Mouse (Mus musculus) liver, adult (tissue): Measurements from ENCODE around the gene Supt16.

ENCODE experiments used
- GATA4 ChIP-seq: IDR thresholded peaks from 2 replicates; pipeline ENCODE4 v1.6.1; 2014; ENCODE audit warnings: mild to moderate bottlenecking, low read length; ENCODE audit not compliant: insufficient replicate concordance

Supt16 gene

DNA sequence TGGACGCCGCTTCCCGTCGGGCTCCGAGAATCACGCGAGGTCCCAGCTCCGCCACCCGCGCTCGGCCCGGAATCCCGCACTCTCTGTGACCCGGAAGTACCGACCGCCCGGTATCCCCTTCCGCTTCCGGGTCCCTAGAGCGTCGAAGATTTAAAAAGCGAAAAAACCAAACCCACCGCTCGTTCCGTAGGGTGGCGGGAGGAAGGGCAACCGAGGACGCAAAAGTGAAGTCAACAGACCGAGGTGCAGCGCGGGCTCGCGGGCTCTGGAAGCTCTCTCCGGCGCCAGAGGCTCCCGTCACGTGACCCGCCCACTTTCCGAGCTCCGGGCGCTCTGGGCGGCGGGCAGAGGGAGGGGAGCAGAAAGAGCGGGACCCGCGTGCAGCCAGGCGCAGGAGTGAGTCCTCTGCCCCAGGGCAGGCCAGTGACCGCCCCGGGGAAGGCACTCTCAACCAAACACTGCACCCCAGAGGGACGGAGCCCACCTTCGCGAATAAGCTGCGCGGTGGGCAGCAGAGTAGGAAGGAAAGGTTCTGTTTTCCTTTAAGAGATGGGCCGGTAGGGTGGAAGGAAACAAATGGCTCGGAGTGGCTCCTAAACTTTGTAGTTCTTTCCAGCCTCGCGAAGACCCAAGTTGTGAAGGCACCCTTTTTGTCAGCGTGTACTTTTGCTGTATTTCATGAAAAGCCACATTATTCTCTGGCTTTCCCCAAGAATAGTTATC is at the start of gene Supt16:
TSS of gene Supt16 (minus strand) at position 261 of the 723 bp plus-strand sequence.
- TF ChIP-seq GATA4, result no peak

DNA sequence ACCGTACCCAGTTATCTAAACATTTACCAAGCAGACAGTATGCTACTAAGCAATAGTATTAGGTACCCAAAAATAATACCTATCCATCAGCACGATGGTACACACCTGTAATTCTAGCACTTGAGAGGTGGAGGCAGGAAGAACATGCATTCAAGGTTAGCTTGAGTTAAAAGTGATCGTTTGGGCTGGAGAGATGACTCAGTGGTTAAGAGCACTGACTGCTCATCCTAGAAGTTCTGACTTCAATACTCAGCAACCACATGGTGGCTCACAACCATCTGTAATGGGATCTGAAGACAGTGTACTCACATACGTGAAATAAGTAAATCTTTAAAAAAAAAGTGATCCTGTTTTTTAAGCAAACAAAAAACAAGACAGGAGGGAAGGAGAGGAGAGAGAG is 48.9 kb upstream of the Supt16 start:
- no peak for TF ChIP-seq GATA4

DNA sequence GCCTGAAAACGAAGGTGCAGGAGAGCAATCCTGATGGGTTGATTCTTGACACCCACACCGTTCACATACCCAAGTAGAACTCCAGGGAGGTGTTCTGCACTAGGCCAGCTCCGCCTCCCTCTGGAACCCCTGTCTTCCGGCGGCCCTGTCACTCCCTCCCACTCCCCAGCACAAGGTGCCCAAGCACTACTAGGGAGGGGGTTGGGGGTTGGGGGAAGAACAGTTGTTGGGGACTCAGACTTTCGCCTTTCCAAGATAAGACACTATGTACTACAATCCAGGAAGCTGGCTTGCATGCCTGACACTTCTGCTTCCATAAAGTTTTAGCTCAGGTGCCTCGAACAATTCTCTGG is 47.5 kb upstream of the Supt16 start:
- no peak for TF ChIP-seq GATA4

DNA sequence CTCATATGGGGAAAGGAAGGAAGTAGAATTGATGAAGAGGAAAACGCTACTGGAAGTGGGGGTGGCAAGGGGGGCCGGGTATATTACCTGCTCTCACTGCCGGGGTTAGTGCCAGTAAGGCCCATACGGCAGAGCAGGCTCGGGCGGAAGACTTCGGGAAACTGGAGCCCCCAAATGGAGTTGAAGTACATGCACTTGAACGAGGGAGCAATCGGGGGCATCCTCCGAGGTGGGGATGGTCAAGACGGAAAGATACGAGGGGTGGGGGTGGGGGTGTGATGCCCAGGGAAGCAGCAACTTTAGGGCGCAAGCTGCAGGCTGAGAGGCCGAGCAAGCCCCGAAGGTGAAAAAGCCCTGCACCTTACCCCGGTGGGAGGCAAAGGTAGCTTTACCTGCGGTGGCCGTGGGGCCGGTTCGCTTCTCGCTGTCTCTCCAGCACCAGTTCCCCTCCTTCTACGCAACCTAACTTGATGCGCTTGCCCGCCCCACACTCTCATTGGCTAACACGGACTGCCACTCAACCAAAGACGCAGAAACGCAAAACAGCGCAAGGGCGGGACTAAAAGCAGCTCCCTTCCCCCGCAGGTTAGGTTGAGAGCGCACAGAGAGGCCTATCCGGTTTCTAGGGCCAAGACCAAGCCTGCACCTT is 46.9 kb upstream of the Supt16 start:
- no peak for TF ChIP-seq GATA4

DNA sequence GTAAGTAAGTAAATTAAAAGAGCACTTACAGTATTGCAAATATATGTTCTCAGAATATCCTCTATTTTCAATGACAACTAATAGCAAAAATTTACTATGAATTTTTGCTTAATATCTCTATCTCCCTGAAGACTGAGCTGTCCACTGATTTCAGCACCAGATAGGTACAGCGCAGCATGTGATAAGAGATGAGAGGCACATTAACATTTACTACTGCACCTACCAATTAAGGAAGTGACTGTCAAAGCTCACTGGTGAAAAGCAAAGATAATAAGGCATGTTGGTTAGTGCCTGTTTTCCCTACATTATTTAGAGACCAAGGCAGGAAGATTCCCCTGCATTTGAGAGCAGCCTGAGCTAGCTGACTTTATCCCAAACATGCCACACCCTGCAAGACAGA is 39.0 kb upstream of the Supt16 start:
- TF ChIP-seq GATA4, result no peak

DNA sequence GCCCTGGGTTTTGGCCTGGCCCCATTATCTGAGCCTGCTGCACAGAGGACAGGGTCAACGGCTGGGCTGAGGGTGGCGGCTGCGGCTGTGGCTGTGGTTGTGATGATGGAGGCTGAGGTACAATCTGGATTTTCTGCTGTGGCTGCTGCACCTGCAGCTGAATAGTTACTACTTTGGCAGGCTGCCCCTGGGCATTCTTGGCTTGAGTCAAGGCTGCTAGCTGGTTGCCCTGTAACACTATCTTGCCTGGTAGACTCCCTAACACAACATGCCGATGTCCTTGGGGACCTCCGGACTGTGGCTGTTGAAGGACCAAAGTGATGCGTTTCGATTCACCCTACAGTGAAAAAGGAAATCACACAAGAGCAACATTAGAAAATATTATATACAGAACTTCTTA is 37.9 kb upstream of the Supt16 start:
- no peak for TF ChIP-seq GATA4

DNA sequence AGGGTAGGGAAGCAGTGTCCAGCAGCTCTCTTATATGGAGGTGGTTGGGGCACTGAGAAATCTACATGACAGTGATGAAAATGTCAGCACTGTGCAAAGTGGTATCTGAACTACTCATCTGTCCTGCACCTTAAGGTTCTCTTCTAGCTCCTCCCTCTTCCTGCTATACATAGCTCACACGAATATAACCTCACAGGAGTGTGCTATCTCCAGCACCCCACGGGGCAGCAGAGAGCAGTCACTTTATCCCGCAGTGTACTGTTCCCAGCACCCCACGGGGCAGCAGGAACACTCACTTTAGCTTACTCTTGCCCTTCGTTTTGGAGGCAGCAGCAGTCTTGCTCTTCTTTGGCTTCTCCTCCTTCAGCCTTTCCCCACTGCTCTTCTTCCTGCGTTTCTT is 35.0 kb upstream of the Supt16 start:
- TF ChIP-seq GATA4, result no peak

DNA sequence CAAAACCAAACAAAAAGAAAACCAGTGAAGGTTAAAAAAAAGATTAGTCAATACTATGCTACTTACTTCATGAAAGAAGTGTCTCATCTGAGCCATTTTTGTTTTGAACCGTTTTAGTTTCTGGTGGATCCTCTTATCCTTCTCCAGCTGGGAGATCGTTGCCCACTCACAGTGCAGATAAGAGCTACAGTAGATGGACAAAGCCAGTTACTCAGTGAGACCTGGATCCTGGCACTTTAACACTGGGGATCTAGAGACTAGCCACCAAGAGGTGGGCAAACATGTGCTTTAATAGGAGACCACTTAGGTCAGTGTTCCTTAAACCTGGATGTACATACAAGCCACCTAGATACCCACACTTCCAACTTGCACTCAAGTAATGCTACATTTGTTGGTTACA is 28.8 kb upstream of the Supt16 start:
- TF ChIP-seq GATA4, result no peak

DNA sequence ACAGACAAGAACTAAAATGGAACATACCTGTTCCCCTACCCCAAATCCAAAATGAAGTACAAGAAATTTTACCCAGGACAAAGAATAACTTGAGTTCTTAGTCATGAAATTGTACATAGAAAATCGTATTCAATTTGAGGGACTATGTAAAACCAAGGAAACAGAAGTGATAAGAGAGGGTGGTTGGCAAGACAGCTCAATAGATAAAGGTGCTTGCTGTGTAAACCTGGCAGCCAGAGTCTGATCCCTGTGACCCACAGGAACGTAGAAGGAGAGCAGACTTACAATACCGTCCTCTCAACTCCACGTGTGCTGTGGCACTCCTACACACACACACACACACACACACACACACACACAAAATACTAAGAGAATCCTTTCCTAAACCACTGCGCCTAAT is 20.0 kb upstream of the Supt16 start:
- no peak for TF ChIP-seq GATA4

DNA sequence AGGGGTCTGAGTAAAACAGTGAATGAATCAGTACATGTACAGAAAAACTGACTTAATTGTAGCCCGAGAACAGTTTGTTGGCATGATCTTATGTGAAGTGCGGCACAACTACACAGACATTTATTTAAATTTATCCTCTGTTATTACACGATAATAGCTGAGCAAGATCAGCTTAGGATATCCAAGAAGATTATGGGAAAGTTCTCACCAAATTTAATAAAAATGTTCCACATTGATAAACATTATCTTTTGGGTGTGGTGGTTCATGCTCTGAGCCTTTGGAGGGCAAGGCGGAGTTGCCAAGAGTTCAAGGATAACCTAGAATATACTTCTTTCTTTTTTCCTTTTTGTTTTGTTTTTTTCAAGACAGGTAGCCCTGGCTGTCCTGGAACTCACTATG is 2.2 kb upstream of the Supt16 start:
- TF ChIP-seq GATA4, result no peak

DNA sequence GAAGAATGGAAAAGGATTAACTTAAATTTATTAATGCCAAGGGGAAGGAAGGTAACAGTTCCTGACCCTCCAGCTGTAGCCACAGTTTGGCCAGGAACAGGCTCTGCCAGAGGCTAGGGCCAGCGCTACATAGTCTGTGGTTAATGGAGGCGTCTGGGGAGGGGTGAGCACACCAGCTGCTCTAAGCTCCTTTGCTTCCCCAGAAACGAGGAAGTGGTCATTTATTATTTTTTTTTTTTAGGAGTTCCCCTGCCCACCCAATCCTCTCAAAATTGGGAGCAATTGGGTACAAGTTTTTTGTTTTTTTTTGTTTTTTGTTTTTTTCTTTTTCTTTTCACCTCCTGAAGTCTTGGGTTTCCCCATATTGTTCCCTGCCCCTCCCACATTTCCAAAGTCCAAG is 925 bp upstream of the Supt16 start:
- TF ChIP-seq GATA4, result no peak

DNA sequence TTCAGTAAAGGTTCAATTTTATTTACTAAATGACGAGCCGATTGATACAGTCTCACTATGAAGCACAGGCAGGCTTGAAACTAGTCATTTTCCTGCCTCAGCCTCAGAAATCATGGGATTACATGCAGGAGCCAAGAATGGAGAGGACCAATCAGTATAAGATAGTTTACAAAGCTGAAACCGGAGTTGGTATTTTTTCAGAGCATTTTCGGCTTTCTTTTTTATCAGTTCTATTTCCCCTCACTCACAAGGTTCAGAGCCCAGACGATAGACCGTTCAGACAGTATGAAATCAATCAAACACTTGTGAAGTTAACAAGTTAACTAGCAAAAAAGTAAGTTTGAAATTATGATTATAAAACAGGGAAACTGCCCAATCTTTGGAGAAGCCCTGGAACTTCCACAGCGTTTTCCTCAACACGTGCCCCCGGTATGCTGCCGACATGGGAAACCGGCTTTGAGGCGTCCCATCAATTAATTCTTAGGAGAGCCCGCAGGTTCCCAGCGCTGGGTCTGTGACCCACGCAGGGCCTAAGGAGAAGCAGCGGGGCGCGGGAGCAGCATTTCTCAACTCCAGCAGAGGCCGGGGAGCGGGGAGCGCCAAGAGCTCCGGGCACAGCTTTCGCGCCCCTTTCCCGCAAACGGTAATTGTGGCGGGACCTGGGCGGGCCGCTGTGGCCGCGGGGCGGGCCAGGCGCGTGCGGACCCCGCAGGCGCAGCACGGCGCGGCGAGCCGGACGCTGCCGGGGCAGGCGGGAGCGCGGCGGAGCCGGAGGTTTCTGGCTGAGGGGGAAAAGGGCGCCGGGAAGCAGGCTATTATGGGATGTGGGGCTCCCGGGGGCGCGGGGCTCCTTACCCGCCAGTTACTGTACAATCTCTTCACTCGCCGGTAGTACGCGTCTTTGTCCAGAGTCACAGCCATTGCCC is 723 bp downstream of the Supt16 start:
- TF ChIP-seq GATA4, result no peak

DNA sequence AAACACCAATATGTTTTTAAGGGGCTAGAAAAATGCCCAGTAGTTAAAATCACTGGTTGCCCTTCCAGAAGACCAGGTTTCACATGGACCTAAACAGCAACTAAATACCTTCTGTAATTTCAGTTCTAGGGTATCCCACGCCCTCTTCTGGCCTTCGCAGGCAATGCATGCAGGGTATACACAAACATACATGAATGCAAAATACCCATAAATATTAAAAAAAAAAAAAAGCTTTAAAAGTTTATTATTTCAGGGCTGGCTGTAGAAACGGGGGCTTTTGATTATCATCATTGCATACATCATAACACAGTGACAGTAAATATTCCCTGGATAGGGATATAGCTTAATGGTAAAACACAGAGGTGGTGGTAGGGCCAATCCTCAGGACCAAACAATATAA is 1.5 kb downstream of the Supt16 start:
- no peak for TF ChIP-seq GATA4

DNA sequence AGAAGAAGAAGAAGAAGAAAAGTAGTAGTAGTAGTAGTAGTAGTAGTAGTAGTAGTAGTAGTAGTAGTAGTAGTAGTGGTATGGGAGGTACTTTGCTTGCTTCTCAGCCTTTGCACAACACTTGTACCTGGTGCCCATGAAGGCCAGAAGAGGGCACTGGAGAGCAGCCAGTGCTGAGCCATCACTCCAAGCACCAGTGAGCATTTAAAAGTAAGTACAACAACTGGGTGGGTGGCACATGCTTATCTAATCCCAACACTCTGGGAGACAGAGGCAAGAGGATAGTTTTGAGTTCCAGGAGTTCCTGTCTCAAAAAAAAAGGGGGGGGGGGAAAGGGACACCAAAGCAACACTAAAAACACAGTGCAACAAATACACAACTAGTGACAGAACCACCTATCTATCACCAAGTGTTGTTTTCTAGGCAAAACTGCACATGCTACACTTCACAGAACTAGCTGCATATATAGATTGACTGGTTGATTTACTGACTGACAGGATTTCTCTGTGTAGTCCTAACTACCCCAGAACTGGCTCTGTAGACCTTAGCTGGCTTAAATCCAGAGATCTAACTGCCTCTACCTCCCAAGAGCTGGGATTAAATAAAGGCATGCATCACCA is 6.4 kb downstream of the Supt16 start:
- no peak for TF ChIP-seq GATA4

DNA sequence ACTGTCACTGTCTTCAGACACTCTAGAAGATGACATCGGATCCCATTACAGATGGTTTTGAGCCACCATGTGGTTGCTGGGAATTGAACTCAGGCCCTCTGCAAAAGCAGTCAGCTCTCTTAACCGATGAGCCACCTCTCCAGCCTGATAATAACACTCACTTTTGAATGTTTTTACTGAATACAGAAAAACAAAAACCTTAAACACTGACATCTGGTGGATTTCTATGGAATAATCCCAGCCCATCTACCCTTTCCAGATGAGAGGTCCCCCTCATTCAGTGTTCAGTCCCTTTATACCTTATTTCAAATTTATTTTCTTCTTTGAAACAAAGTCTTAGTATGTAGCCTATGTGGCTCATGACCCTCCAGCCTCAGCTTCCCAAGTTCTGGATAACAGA is 7.7 kb downstream of the Supt16 start:
- no peak for TF ChIP-seq GATA4
